8 mouse cellular contexts compared by ENCODE assay signal in the genomic region with DNA sequence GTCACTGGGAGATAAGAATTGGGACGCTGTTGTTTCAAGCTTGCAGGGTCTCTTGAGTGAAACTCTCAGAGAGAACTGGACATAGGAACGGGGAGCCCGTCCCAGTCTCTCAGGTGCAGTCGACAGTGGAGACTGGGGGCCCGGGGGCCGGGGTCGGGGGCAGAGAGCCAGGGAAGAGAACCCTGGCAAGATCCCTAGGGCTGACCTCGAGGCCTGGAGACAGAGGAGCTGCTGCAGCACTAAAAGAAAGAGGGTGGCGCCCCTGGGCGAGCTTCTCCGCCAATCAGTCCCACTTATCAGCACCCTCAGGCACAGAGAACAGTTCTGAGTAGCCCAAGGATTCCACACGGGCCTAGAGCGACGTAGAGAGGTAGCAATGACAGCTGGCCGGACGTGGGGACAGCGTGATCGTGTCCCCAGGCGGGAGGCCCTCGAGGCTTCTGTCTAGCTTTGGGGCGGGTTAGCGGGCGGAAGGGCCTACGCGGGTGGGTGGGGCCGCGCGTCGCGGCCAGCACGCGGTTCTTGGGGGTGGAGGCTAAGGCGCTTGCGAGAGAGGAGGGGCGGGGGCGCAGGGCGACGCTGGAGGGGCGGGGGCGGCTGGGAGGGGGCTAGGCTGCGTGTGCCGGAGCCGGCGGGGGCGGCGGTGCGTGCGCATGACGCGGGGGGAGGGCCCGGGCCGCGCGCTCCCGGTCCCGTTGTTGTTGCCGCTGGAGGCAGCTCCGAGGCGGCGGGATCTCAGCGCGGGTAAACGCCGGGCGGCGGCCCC. TPM values are rescaled to one million over a fixed set of nuclear protein-coding genes. Genes with fewer than 3 reads are reported as not detected.
DNase-seq lines count a peak whose midpoint lies in the region; ATAC-seq and TF ChIP-seq lines count a peak whose summit lies in the region.

No protein-coding gene starts in this region.

- TF ChIP-seq POLR2A in olfactory bulb, adult 2 months (IDR thresholded peaks at IDR 0.05; ENCODE audit: insufficient read depth, low read depth, low read length): peak; percentile 79

- peak overlapping the region; percentile 94 for H3K4me3 ChIP-seq in forebrain, embryonic 12.5 days (replicated peaks)
- H3K4me3 ChIP-seq in lung, embryonic 14.5 days (ENCODE audit: low read depth, low read length): peak overlapping the region; percentile 80
- H3K4me3 ChIP-seq in olfactory bulb, adult 2 months (ENCODE audit: insufficient read depth, low read depth, low read length): peak overlapping the region; percentile 93

- peak; percentile 71 for ATAC-seq in forebrain, embryonic 12.5 days (ENCODE audit: low FRiP score)
- peak; percentile 82 for ATAC-seq in lung, embryonic 14.5 days (ENCODE audit: insufficient read depth)

- intact Hi-C loops in heart, postnatal 10 days (cut with DNase I): loop anchor here (2.0 kb wide), 2 partner anchors 19 to 27 kb away; no protein-coding TSS in a partner anchor

- no peaks in the 10 kb centered on the region for H3K36me3 ChIP-seq in forebrain, embryonic 12.5 days (replicated peaks)
- H3K36me3 ChIP-seq in lung, embryonic 14.5 days (ENCODE audit: insufficient read depth): no peaks in the 10 kb centered on the region

- 3% methylated on average over 53 of the region's 66 CpGs for whole genome bisulfite sequencing in forebrain, embryonic 12.5 days
- 3% methylated on average over 41 of the region's 66 CpGs for WGBS in lung, embryonic 14.5 days
- WGBS in olfactory bulb, adult 2 months: 3% methylated on average over 66 of the region's 66 CpGs

- H3K27me3 ChIP-seq in forebrain, embryonic 12.5 days: peaks cover 14% of the 10 kb centered on the region
- H3K27me3 ChIP-seq in lung, embryonic 14.5 days (ENCODE audit: insufficient read depth, low read length): no peaks in the 10 kb centered on the region

- TF ChIP-seq CTCF in lung, embryonic 14.5 days (IDR thresholded peaks at IDR 0.05; ENCODE audit: low read depth): no peak
- no peak for TF ChIP-seq CTCF in olfactory bulb, adult 2 months (IDR thresholded peaks at IDR 0.05; ENCODE audit: insufficient read depth, low read depth, low read length)

- peak overlapping the region; percentile 98 for H3K9ac ChIP-seq in forebrain, embryonic 12.5 days
- H3K9ac ChIP-seq in lung, embryonic 14.5 days: peak overlapping the region; percentile 89

- H3K27ac ChIP-seq in forebrain, embryonic 12.5 days: peak overlapping the region; percentile 97
- H3K27ac ChIP-seq in lung, embryonic 14.5 days (ENCODE audit: low read depth): peak overlapping the region; percentile 78
- H3K27ac ChIP-seq in olfactory bulb, adult 2 months (ENCODE audit: insufficient read depth, low read depth, low read length): peak overlapping the region; percentile 99

- peaks cover 62% of the 10 kb centered on the region for H3K4me1 ChIP-seq in forebrain, embryonic 12.5 days
- peaks cover 25% of the 10 kb centered on the region for H3K4me1 ChIP-seq in lung, embryonic 14.5 days (ENCODE audit: insufficient read depth)
- peaks cover 41% of the 10 kb centered on the region for H3K4me1 ChIP-seq in olfactory bulb, adult 2 months (ENCODE audit: control insufficient read depth, insufficient read depth, low read length)

- H3K9me3 ChIP-seq in forebrain, embryonic 12.5 days: no peaks in the 10 kb centered on the region
- no peaks in the 10 kb centered on the region for H3K9me3 ChIP-seq in lung, embryonic 14.5 days (ENCODE audit: low read depth, low read length)

- peak; percentile 78 for DNase-seq in ES-CJ7 (ENCODE audit: low read depth, low spot score)
- peak; percentile 75 for DNase-seq in c-Kit-positive CD71-positive TER-119-positive erythroid progenitor cells, embryonic 14.5 days (ENCODE audit: low spot score)
- peak; percentile 85 to 91 for DNase-seq in heart, postnatal 10 days
- DNase-seq in layer of hippocampus, adult 18-20 months (ENCODE audit: low spot score in 2 of 2): peak; percentile 79 to 93
- peak; percentile 93 for DNase-seq in lung, embryonic 14.5 days
- DNase-seq in thymus, adult 18-20 months: peak; percentile 73 to 76

- peak overlapping the region; percentile 99 for H3K4me2 ChIP-seq in forebrain, embryonic 12.5 days
- peak overlapping the region; percentile 96 for H3K4me2 ChIP-seq in lung, embryonic 14.5 days

RNA-seq across cellular contexts. Expression of a gene that starts 0.5 kb away (rescaled TPM):
- polyA plus RNA-seq in forebrain, embryonic 12.5 days (2016; fragmentation: Nextera tagmentation; extraction: Ambion mirVana): 41.1 and 61.2 TPM in 2 replicates
- total RNA-seq in heart, postnatal 10 days (2021): 10 to 100 TPM; 83.1 to 84.8 TPM
- total RNA-seq in layer of hippocampus, adult 18-20 months (2021): 100 to 1,000 TPM; 673 to 687 TPM
- polyA plus RNA-seq in lung, embryonic 14.5 days (2014; fragmentation: Nextera tagmentation; extraction: Ambion mirVana): 41.7 and 46.5 TPM in 2 replicates
- not detected in 2 replicates for polyA plus RNA-seq in olfactory bulb, adult 2 months (2012; ENCODE audit: insufficient read depth, insufficient read length, low replicate concordance, missing spikeins)

RNA-seq across cellular contexts. Expression of a gene that starts 3.8 kb away (rescaled TPM):
- 28.6 and 30.7 TPM in 2 replicates for polyA plus RNA-seq in forebrain, embryonic 12.5 days (2016; fragmentation: Nextera tagmentation; extraction: Ambion mirVana)
- 10 to 100 TPM in 1 of 2 experiments, 1 to 10 TPM in 1; 9.6 to 10.7 TPM for total RNA-seq in heart, postnatal 10 days (2021)
- total RNA-seq in layer of hippocampus, adult 18-20 months (2021): 10 to 100 TPM; 21.8 to 23.7 TPM
- polyA plus RNA-seq in lung, embryonic 14.5 days (2014; fragmentation: Nextera tagmentation; extraction: Ambion mirVana): 14.2 and 15.7 TPM in 2 replicates
- polyA plus RNA-seq in olfactory bulb, adult 2 months (2012; ENCODE audit: insufficient read depth, insufficient read length, low replicate concordance, missing spikeins): not detected in 2 replicates

RNA-seq across cellular contexts. Expression of a gene that starts 6.4 kb away (rescaled TPM):
- 97.1 and 102 TPM in 2 replicates for polyA plus RNA-seq in forebrain, embryonic 12.5 days (2016; fragmentation: Nextera tagmentation; extraction: Ambion mirVana)
- total RNA-seq in heart, postnatal 10 days (2021): 100 to 1,000 TPM; 207 to 209 TPM
- 100 to 1,000 TPM; 109 to 115 TPM for total RNA-seq in layer of hippocampus, adult 18-20 months (2021)
- 91.5 and 93.1 TPM in 2 replicates for polyA plus RNA-seq in lung, embryonic 14.5 days (2014; fragmentation: Nextera tagmentation; extraction: Ambion mirVana)
- not detected in 2 replicates for polyA plus RNA-seq in olfactory bulb, adult 2 months (2012; ENCODE audit: insufficient read depth, insufficient read length, low replicate concordance, missing spikeins)

RNA-seq across cellular contexts. Expression of a gene that starts 27.8 kb away (rescaled TPM):
- polyA plus RNA-seq in forebrain, embryonic 12.5 days (2016; fragmentation: Nextera tagmentation; extraction: Ambion mirVana): 28.9 and 29.8 TPM in 2 replicates
- total RNA-seq in heart, postnatal 10 days (2021): 10 to 100 TPM; 49.2 to 52.4 TPM
- total RNA-seq in layer of hippocampus, adult 18-20 months (2021): 10 to 100 TPM; 30.1 to 30.8 TPM
- 29.9 and 35.5 TPM in 2 replicates for polyA plus RNA-seq in lung, embryonic 14.5 days (2014; fragmentation: Nextera tagmentation; extraction: Ambion mirVana)
- polyA plus RNA-seq in olfactory bulb, adult 2 months (2012; ENCODE audit: insufficient read depth, insufficient read length, low replicate concordance, missing spikeins): not detected in 2 replicates

RNA-seq across cellular contexts. Expression of a gene that starts 28.1 kb away (rescaled TPM):
- polyA plus RNA-seq in forebrain, embryonic 12.5 days (2016; fragmentation: Nextera tagmentation; extraction: Ambion mirVana): 62.2 and 63.7 TPM in 2 replicates
- total RNA-seq in heart, postnatal 10 days (2021): 10 to 100 TPM; 21.5 to 25.0 TPM
- total RNA-seq in layer of hippocampus, adult 18-20 months (2021): 100 to 1,000 TPM; 126 to 133 TPM
- 33.6 and 35.5 TPM in 2 replicates for polyA plus RNA-seq in lung, embryonic 14.5 days (2014; fragmentation: Nextera tagmentation; extraction: Ambion mirVana)
- not detected in 2 replicates for polyA plus RNA-seq in olfactory bulb, adult 2 months (2012; ENCODE audit: insufficient read depth, insufficient read length, low replicate concordance, missing spikeins)

Comparison
In these comparisons a context has a peak if more than half of its experiments do, and no peak if none do; other contexts are left out.
1. Peak in every context shown above with its lines: DNase-seq, ATAC-seq, H3K4me3 ChIP-seq and H3K27ac ChIP-seq.
2. RNA of a gene that starts 3.8 kb away (polyA plus RNA-seq): 28.6 to 30.7 TPM in forebrain, embryonic 12.5 days and 14.2 to 15.7 TPM in lung, embryonic 14.5 days; not detected in olfactory bulb, adult 2 months; every median in the first group is over 10 times any median in the second.